ENCODE assay signal across 9 mouse cellular contexts in genomic region chr11:90129793-90130624, GRCm38 (mm10). TPM values are rescaled to one million over a fixed set of nuclear protein-coding genes. Genes with fewer than 3 reads are reported as not detected.
A peak's percentile ranks its signal among the peaks of the same experiment; 100 is the strongest.
DNase-seq lines count a peak whose midpoint lies in the region; ATAC-seq and TF ChIP-seq lines count a peak whose summit lies in the region.
"Had no signal": no experiment of that assay in that cellular context is flagged by ENCODE, and none has a peak within 500 bp of the region (broad histone marks: within the 10 kb centered on the region; RNA-seq: fewer than 3 reads in every experiment).

No protein-coding gene starts in this region.

- ATAC-seq in heart, postnatal 0 days (ENCODE audit: insufficient read depth, low read depth): peak; percentile 78
- no peak for ATAC-seq in midbrain, embryonic 16.5 days

- H3K27me3 ChIP-seq in heart, postnatal 0 days (ENCODE audit: control insufficient read depth, insufficient read depth, low read length): no peaks in the 10 kb centered on the region
- no peaks in the 10 kb centered on the region for H3K27me3 ChIP-seq in midbrain, embryonic 16.5 days (ENCODE audit: control insufficient read depth, insufficient read depth, low read depth, low read length)
- H3K27me3 ChIP-seq: CH12.LX had no signal

- peaks cover 39% of the 10 kb centered on the region for H3K4me1 ChIP-seq in heart, postnatal 0 days (ENCODE audit: control insufficient read depth, insufficient read depth)
- no peaks in the 10 kb centered on the region for H3K4me1 ChIP-seq in midbrain, embryonic 16.5 days (ENCODE audit: control insufficient read depth, insufficient read depth, low read length)

- peak overlapping the region; percentile 5; the same call in 1 of the 2 replicates for H3K4me2 ChIP-seq in heart, postnatal 0 days (ENCODE audit: low read depth, low read length)
- 0 out of 2 replicates have a peak overlapping the region, but pooled peaks have one; percentile 15 for H3K4me2 ChIP-seq in midbrain, embryonic 16.5 days (ENCODE audit: low read length)

- H3K27ac ChIP-seq in heart, postnatal 0 days (ENCODE audit: low read depth): peak overlapping the region; percentile 68
- H3K27ac ChIP-seq in midbrain, embryonic 16.5 days (ENCODE audit: low read length): no peak overlapping the region

- DNase-seq in gastrocnemius, adult 18-20 months (ENCODE audit: low spot score): peak; percentile 63
- no peak for DNase-seq in gastrocnemius, adult 8-10 months (ENCODE audit: low spot score in 2 of 2)
- peak; percentile 75 for DNase-seq in heart, postnatal 0 days (ENCODE audit: low spot score)
- DNase-seq in kidney, postnatal 10 days: peak; percentile 55
- no peak for DNase-seq in cerebellum, adult 18-20 months
- DNase-seq in left cerebral cortex, postnatal 14 days (ENCODE audit: low spot score in 2 of 2): no peak
- no peak for DNase-seq in thymus, postnatal 0 days (ENCODE audit: low spot score)

- WGBS in heart, postnatal 0 days: 28% methylated on average over 12 of the region's 12 CpGs
- 42% methylated on average over 12 of the region's 12 CpGs for WGBS in midbrain, embryonic 16.5 days

- intact Hi-C loops in left cerebral cortex, postnatal 14 days (cut with DNase I): no loop called here

- H3K9ac ChIP-seq in heart, postnatal 0 days (replicated peaks; ENCODE audit: low read depth, low read length): no peak overlapping the region
- no peak overlapping the region for H3K9ac ChIP-seq in midbrain, embryonic 16.5 days (ENCODE audit: low read depth, low read length)

- H3K9me3 ChIP-seq in heart, postnatal 0 days (replicated peaks; ENCODE audit: control insufficient read depth, low read length): no peaks in the 10 kb centered on the region
- no peaks in the 10 kb centered on the region for H3K9me3 ChIP-seq in midbrain, embryonic 16.5 days (replicated peaks; ENCODE audit: control insufficient read depth, low read length, poor library complexity, severe bottlenecking)

- no peak for TF ChIP-seq EP300 in heart, postnatal 0 days (IDR thresholded peaks at IDR 0.05; ENCODE audit: low read depth)

- TF ChIP-seq CTCF in heart, postnatal 0 days (IDR thresholded peaks at IDR 0.05; ENCODE audit: low read depth): no peak

- no peaks in the 10 kb centered on the region for H3K36me3 ChIP-seq in heart, postnatal 0 days (replicated peaks; ENCODE audit: control insufficient read depth, insufficient read depth, low read length)
- H3K36me3 ChIP-seq in midbrain, embryonic 16.5 days (ENCODE audit: control insufficient read depth, insufficient read depth, low read length): no peaks in the 10 kb centered on the region

- H3K4me3 ChIP-seq in heart, postnatal 0 days (ENCODE audit: low read depth, low read length): no peak overlapping the region
- no peak overlapping the region for H3K4me3 ChIP-seq in midbrain, embryonic 16.5 days (ENCODE audit: low read depth, low read length)

RNA-seq across cellular contexts. Expression of gene Gm45716, which starts 57.5 kb away (rescaled TPM):
- total RNA-seq in gastrocnemius, adult 18-20 months (2021): 1 to 10 TPM; 1.2 to 2.6 TPM
- 1 to 10 TPM; 1.7 to 3.3 (median 2.4) TPM for total RNA-seq in gastrocnemius, adult 8-10 months (2022)
- total RNA-seq in heart, postnatal 0 days (2014; rRNA removed; ENCODE audit: low replicate concordance): 30.5 and 37.3 TPM in 2 replicates
- 133 TPM in 2 replicates for polyA plus RNA-seq in heart, postnatal 0 days (2015; fragmentation: Nextera tagmentation; extraction: Ambion mirVana)
- polyA plus RNA-seq in midbrain, embryonic 16.5 days (2015; fragmentation: Nextera tagmentation; extraction: Ambion mirVana): 23.2 and 23.3 TPM in 2 replicates
- total RNA-seq in left cerebral cortex, postnatal 14 days (2021): 1 to 10 TPM; 4.9 to 5.8 TPM
- polyA plus RNA-seq in thymus, postnatal 0 days (2015; fragmentation: Nextera tagmentation; extraction: Ambion mirVana): 19.6 and 25.6 TPM in 2 replicates

Comparison
In these comparisons a context has a peak if more than half of its experiments do, and no peak if none do; other contexts are left out.
1. DNase-seq: peak in gastrocnemius, adult 18-20 months (single experiment), heart, postnatal 0 days (single experiment) and kidney, postnatal 10 days (single experiment); none in gastrocnemius, adult 8-10 months (0 of 2), cerebellum, adult 18-20 months (0 of 2), left cerebral cortex, postnatal 14 days (0 of 2) and thymus, postnatal 0 days (single experiment).